In genomic region chr3:90265034-90265931, GRCm38 (mm10) we compare ENCODE assay signal across 8 mouse cellular contexts. TPM values are rescaled to one million over a fixed set of nuclear protein-coding genes. Genes with fewer than 3 reads are reported as not detected.
A peak's percentile ranks its signal among the peaks of the same experiment; 100 is the strongest.
DNase-seq lines count a peak whose midpoint lies in the region; ATAC-seq and TF ChIP-seq lines count a peak whose summit lies in the region.

Dennd4b (plus strand) TSS chr3:90265185.

- peak within 1 kb of the TSS; percentile 91 for H3K27ac ChIP-seq in MEL (ENCODE audit: control insufficient read depth, low read depth, low read length)
- peak within 1 kb of the TSS; percentile 98 for H3K27ac ChIP-seq in lung, embryonic 14.5 days (ENCODE audit: low read depth)

- H3K4me2 ChIP-seq in lung, embryonic 14.5 days = peak within 1 kb of the TSS; percentile 73

- H3K36me3 ChIP-seq in MEL (ENCODE audit: control insufficient read depth in 1 of 2, insufficient read depth in 2 of 2, low read length in 2 of 2) = peaks cover 1 to 26% of the 10 kb centered on the region in 2 experiments; a peak in 3 of 4 replicates
- H3K36me3 ChIP-seq in lung, embryonic 14.5 days (ENCODE audit: insufficient read depth) = peaks cover 44% of the 10 kb centered on the region

- peaks cover 4 to 29% of the 10 kb centered on the region in 2 experiments for H3K4me1 ChIP-seq in MEL (ENCODE audit: control insufficient read depth in 1 of 2, insufficient read depth in 2 of 2, low read length in 2 of 2)
- peaks cover 5% of the 10 kb centered on the region; the same call in 1 of the 2 replicates for H3K4me1 ChIP-seq in lung, embryonic 14.5 days (ENCODE audit: insufficient read depth)

- H3K4me3 ChIP-seq in MEL (ENCODE audit: control insufficient read depth in 1 of 2, insufficient read depth in 1 of 2, low read depth in 2 of 2, low read length in 2 of 2) = peak within 1 kb of the TSS; percentile 73 to 76
- H3K4me3 ChIP-seq in lung, embryonic 14.5 days (ENCODE audit: low read depth, low read length) = peak within 1 kb of the TSS; percentile 80

- peak; percentile 84; a peak in 3 of 4 replicates for TF ChIP-seq POLR2A in MEL (IDR thresholded peaks at IDR 0.05; ENCODE audit: control insufficient read depth in 1 of 2, insufficient read depth in 1 of 2, low read depth in 1 of 2, low read length in 2 of 2, poor library complexity in 1 of 2)

- peak; percentile 10 for TF ChIP-seq RAD21 in MEL (IDR thresholded peaks at IDR 0.05; ENCODE audit: low read depth, low read length)

- peak within 1 kb of the TSS; percentile 88 for H3K9ac ChIP-seq in MEL (ENCODE audit: control insufficient read depth, low read depth, low read length, poor library complexity, severe bottlenecking)
- H3K9ac ChIP-seq in lung, embryonic 14.5 days = peak within 1 kb of the TSS; percentile 91

- peak in 1 of 2 experiments; percentile 35; a peak in 1 of 4 replicates for TF ChIP-seq EP300 in MEL (IDR thresholded peaks at IDR 0.05; ENCODE audit: low read depth in 1 of 2, low read length in 2 of 2)

- peak; percentile 95 for DNase-seq in MEL (ENCODE audit: low read depth, low spot score)
- peak; percentile 94 for DNase-seq in cerebellum, adult 8-10 months
- DNase-seq in forelimb bud, embryonic 11.5 days (ENCODE audit: low read depth, low spot score) = peak; percentile 79
- peak; percentile 98 for DNase-seq in heart, postnatal 4 days
- DNase-seq in layer of hippocampus, adult 8-10 months (ENCODE audit: low spot score in 2 of 2) = peak; percentile 73 to 84
- peak; percentile 89 for DNase-seq in lung, embryonic 14.5 days
- peak; percentile 87 for DNase-seq in testis, postnatal 14 days (ENCODE audit: low spot score)

- no peaks in the 10 kb centered on the region for H3K27me3 ChIP-seq in MEL (ENCODE audit: control insufficient read depth in 1 of 2, insufficient read depth in 2 of 2, low read length in 2 of 2)
- H3K27me3 ChIP-seq in lung, embryonic 14.5 days (ENCODE audit: insufficient read depth, low read length) = no peaks in the 10 kb centered on the region

- peaks cover 22% of the 10 kb centered on the region for H3K79me2 ChIP-seq in MEL (ENCODE audit: control insufficient read depth, insufficient read depth, low read length, poor library complexity)

- TF ChIP-seq CTCF in MEL (IDR thresholded peaks at IDR 0.05 in 2 of 3, conservative IDR thresholded peaks at IDR 0.05 in 1 of 3; ENCODE audit: control insufficient read depth in 1 of 3, insufficient read depth in 1 of 3, low read depth in 2 of 3, low read length in 3 of 3, poor library complexity in 1 of 3, severe bottlenecking in 1 of 3) = peak; percentile 86 to 99 (median 90); a peak in 5 of 6 replicates
- TF ChIP-seq CTCF in lung, embryonic 14.5 days (IDR thresholded peaks at IDR 0.05; ENCODE audit: low read depth) = peak; percentile 91

- H3K9me3 ChIP-seq in MEL (replicated peaks; ENCODE audit: insufficient read depth, low read length) = no peaks in the 10 kb centered on the region
- H3K9me3 ChIP-seq in lung, embryonic 14.5 days (ENCODE audit: low read depth, low read length) = no peaks in the 10 kb centered on the region

- peak; percentile 94 for ATAC-seq in lung, embryonic 14.5 days (ENCODE audit: insufficient read depth)
- ATAC-seq in neutrophil, adult 5-6 weeks (ENCODE audit: extremely low read depth, insufficient number of reproducible peaks, low FRiP score, poor library complexity, severe bottlenecking) = peak; percentile 78

- under 1% methylated on average over 82 of the region's 87 CpGs for WGBS in lung, embryonic 14.5 days

TF ChIP-seq in MEL, 35 proteins besides CTCF, POLR2A, EP300 and RAD21:
- TF ChIP-seq SMC3 (IDR thresholded peaks at IDR 0.05; ENCODE audit: low read depth, low read length) = peak; percentile 61
- TF ChIP-seq MYB (IDR thresholded peaks at IDR 0.05; ENCODE audit: low read depth, low read length) = no peak
- peak; percentile 73; the same call in 1 of the 2 replicates for TF ChIP-seq MYC (IDR thresholded peaks at IDR 0.05; ENCODE audit: low read depth, low read length)
- peak; percentile 59 for TF ChIP-seq NRF1 (IDR thresholded peaks at IDR 0.05; ENCODE audit: insufficient read depth, low read depth, low read length, poor library complexity, severe bottlenecking)
- no peak for TF ChIP-seq JUND (IDR thresholded peaks at IDR 0.05; ENCODE audit: low read depth, low read length)
- TF ChIP-seq RCOR1 (IDR thresholded peaks at IDR 0.05; ENCODE audit: low read depth, low read length) = peak; percentile 13; the same call in 1 of the 2 replicates
- peak; percentile 46; the same call in 1 of the 2 replicates for TF ChIP-seq KAT2A (conservative IDR thresholded peaks at IDR 0.05; ENCODE audit: low read depth, low read length)
- TF ChIP-seq GABPA (IDR thresholded peaks at IDR 0.05; ENCODE audit: low read depth, low read length) = no peak
- peak; percentile 93 for TF ChIP-seq ETS1 (IDR thresholded peaks at IDR 0.05; ENCODE audit: low read depth, low read length)
- TF ChIP-seq MAZ (IDR thresholded peaks at IDR 0.05; ENCODE audit: low read depth, low read length) = peak; percentile 93
- peak; percentile 35; the same call in 1 of the 2 replicates for TF ChIP-seq BHLHE40 (IDR thresholded peaks at IDR 0.05; ENCODE audit: borderline replicate concordance, low read depth, low read length)
- TF ChIP-seq CHD2 (IDR thresholded peaks at IDR 0.05; ENCODE audit: low read length) = no peak
- no peak for TF ChIP-seq TAL1 (IDR thresholded peaks at IDR 0.05; ENCODE audit: low read length)
- TF ChIP-seq POLR2AphosphoS5 (IDR thresholded peaks at IDR 0.05; ENCODE audit: borderline replicate concordance, low read depth, low read length) = no peak
- TF ChIP-seq TCF12 (IDR thresholded peaks at IDR 0.05; ENCODE audit: low read depth, low read length) = peak; percentile 48
- TF ChIP-seq ZKSCAN1 (IDR thresholded peaks at IDR 0.05; ENCODE audit: low read depth, low read length) = no peak
- TF ChIP-seq USF1 (IDR thresholded peaks at IDR 0.05; ENCODE audit: low read depth, low read length) = peak; percentile 67; the same call in 1 of the 2 replicates
- peak; percentile 80 for TF ChIP-seq SIN3A (IDR thresholded peaks at IDR 0.05; ENCODE audit: low read length)
- peak; percentile 24; the same call in 1 of the 2 replicates for TF ChIP-seq POLR2AphosphoS2 (IDR thresholded peaks at IDR 0.05; ENCODE audit: low read length)
- TF ChIP-seq MAX (IDR thresholded peaks at IDR 0.05; ENCODE audit: low read length) = peak; percentile 78
- no peak for TF ChIP-seq ZNF384 (IDR thresholded peaks at IDR 0.05; ENCODE audit: low read depth, low read length)
- TF ChIP-seq USF2 (IDR thresholded peaks at IDR 0.05; ENCODE audit: borderline replicate concordance in 1 of 2, insufficient read depth in 1 of 2, low read depth in 1 of 2, low read length in 2 of 2) = no peak
- TF ChIP-seq ZC3H11A (IDR thresholded peaks at IDR 0.05; ENCODE audit: low read depth, low read length) = 0 out of 2 replicates have a peak, but pooled peaks have one; percentile 7
- TF ChIP-seq ZMIZ1 (IDR thresholded peaks at IDR 0.05; ENCODE audit: low read depth, low read length) = peak; percentile 97
- TF ChIP-seq GATA1 (IDR thresholded peaks at IDR 0.05; ENCODE audit: low read depth, low read length) = no peak
- TF ChIP-seq ELF1 (IDR thresholded peaks at IDR 0.05; ENCODE audit: low read depth, low read length) = peak; percentile 59
- TF ChIP-seq TBP (IDR thresholded peaks at IDR 0.05; ENCODE audit: low read depth, low read length) = 0 out of 2 replicates have a peak, but pooled peaks have one; percentile 42
- 0 out of 2 replicates have a peak, but pooled peaks have one; percentile 27 for TF ChIP-seq UBTF (IDR thresholded peaks at IDR 0.05; ENCODE audit: borderline replicate concordance, insufficient read depth, low read depth, low read length)
- TF ChIP-seq E2F4 (IDR thresholded peaks at IDR 0.05; ENCODE audit: borderline replicate concordance, low read depth, low read length) = peak; percentile 74; the same call in 1 of the 2 replicates
- TF ChIP-seq MAFK (IDR thresholded peaks at IDR 0.05; ENCODE audit: borderline replicate concordance, low read depth, low read length) = no peak
- TF ChIP-seq HCFC1 (IDR thresholded peaks at IDR 0.05; ENCODE audit: low read depth, low read length) = peak; percentile 78
- no peak for TF ChIP-seq MEF2A (IDR thresholded peaks at IDR 0.05; ENCODE audit: extremely low read depth, insufficient replicate concordance, low read depth, low read length, poor library complexity, severe bottlenecking)
- peak; percentile 91 for TF ChIP-seq NELFE (IDR thresholded peaks at IDR 0.05; ENCODE audit: low read depth, low read length)
- TF ChIP-seq MXI1 (IDR thresholded peaks at IDR 0.05; ENCODE audit: low read depth, low read length) = peak; percentile 71
- TF ChIP-seq CHD1 (IDR thresholded peaks at IDR 0.05; ENCODE audit: low read depth, low read length) = no peak; the same call in 1 of the 2 replicates

RNA-seq across cellular contexts. Expression of gene Dennd4b, which starts in this region (rescaled TPM):
- 10.3 and 11.6 TPM in 2 replicates for total RNA-seq in MEL (2012; rRNA removed)
- polyA plus RNA-seq in MEL (2012; ENCODE audit: insufficient read depth in 1 of 2, insufficient read length in 2 of 2, low read depth in 1 of 2, low replicate concordance in 2 of 2, missing spikeins in 1 of 2) = 10 to 100 TPM in 1 of 2 experiments, not detected in 1; 27.1 TPM
- 10 to 100 TPM; 22.2 to 22.3 TPM for total RNA-seq in heart, postnatal 4 days (2021)
- 10 to 100 TPM; 32.8 to 38.7 (median 33.0) TPM for total RNA-seq in layer of hippocampus, adult 8-10 months (2022)
- 4.4 and 6.1 TPM in 2 replicates for polyA plus RNA-seq in lung, embryonic 14.5 days (2014; fragmentation: Nextera tagmentation; extraction: Ambion mirVana)
- 59.8 and 70.4 TPM in 2 replicates for total RNA-seq in neutrophil, adult 5-6 weeks (2017)

Comparison
In these comparisons a context has a peak if more than half of its experiments do, and no peak if none do; other contexts are left out.
1. Peak in every context shown above with its lines: DNase-seq, ATAC-seq, H3K4me3 ChIP-seq and H3K27ac ChIP-seq.